Mouse (Mus musculus) heart, postnatal 0 days (tissue): ENCODE results near the gene Tspo2. TPM values are rescaled to one million over a fixed set of nuclear protein-coding genes. Genes with fewer than 3 reads are reported as not detected.

Experiments
- ATAC-seq: fragments of 200-750 bp; cut with Nextera tagmentation; 2 replicates; pipeline ENCODE4 v1.8.0; 2017; ENCODE audit warnings: low read depth, moderate number of reproducible peaks, moderate library complexity; ENCODE audit not compliant: insufficient read depth
- DNase-seq: peaks from one replicate; pipeline ENCODE4 v3.0.0-alpha.2; 2016; ENCODE audit warnings: low spot score
- H3K27ac ChIP-seq: fragments of 300-500 bp; sonication (generic); 2 replicates; pipeline ENCODE4 v1.5.1; 2014; ENCODE audit warnings: low read depth, mild to moderate bottlenecking
- H3K27me3 ChIP-seq: fragments of 300-500 bp; sonication (generic); 2 replicates; pipeline ENCODE4 v1.6.1; 2014; ENCODE audit warnings: low read length, mixed read lengths; ENCODE audit not compliant: control insufficient read depth, insufficient read depth
- H3K36me3 ChIP-seq: fragments of 300-500 bp; sonication (generic); replicated peaks from 2 replicates; pipeline ENCODE4 v1.6.1; 2014; ENCODE audit warnings: low read length, mixed read lengths; ENCODE audit not compliant: control insufficient read depth, insufficient read depth
- H3K4me1 ChIP-seq: fragments of 300-500 bp; sonication (generic); 2 replicates; pipeline ENCODE4 v1.6.1; 2014; ENCODE audit warnings: antibody characterized with exemption; ENCODE audit not compliant: control insufficient read depth, insufficient read depth
- H3K4me2 ChIP-seq: fragments of 300-500 bp; sonication (generic); 2 replicates; pipeline ENCODE4 v1.6.1; 2014; ENCODE audit warnings: low read depth, mild to moderate bottlenecking, low read length, moderate library complexity
- H3K4me3 ChIP-seq: fragments of 300-500 bp; sonication (generic); 2 replicates; pipeline ENCODE4 v1.5.1; 2014; ENCODE audit warnings: low read depth, low read length
- H3K9ac ChIP-seq: fragments of 300-500 bp; sonication (generic); replicated peaks from 2 replicates; pipeline ENCODE4 v1.6.1; 2014; ENCODE audit warnings: low read depth, low read length, mixed read lengths
- H3K9me3 ChIP-seq: fragments of 300-500 bp; sonication (generic); replicated peaks from 2 replicates; pipeline ENCODE4 v1.6.1; 2016; ENCODE audit warnings: low read length; ENCODE audit not compliant: control insufficient read depth
- CTCF ChIP-seq: IDR thresholded peaks from 2 replicates; pipeline ENCODE4 v1.5.1; 2016; ENCODE audit warnings: antibody characterized with exemption, control low read depth, low read depth
- EP300 ChIP-seq: IDR thresholded peaks from 2 replicates; pipeline ENCODE4 v1.6.1; 2016; ENCODE audit warnings: antibody characterized with exemption, low read depth
- WGBS: fragments of 180-500 bp; shearing (Covaris S2); extraction: QIAGEN DNeasy Blood & Tissue Kit; methylation state at CpG from one replicate; pipeline ENCODE4 v1.1.7; 2014; 5-methylcytosine and 5-hydroxymethylcytosine counted together
- polyA plus RNA-seq: library from polyadenylated mRNA; unstranded; fragments of >200 nt; fragmentation: Nextera tagmentation; extraction: Ambion mirVana; gene quantifications from 2 replicates; pipeline ENCODE4 v1.2.1, GENCODE M21; 2015
- total RNA-seq: library from RNA; depleted of rRNA; stranded (reverse); fragments of >200 nt; gene quantifications from 2 replicates; pipeline ENCODE4 v1.2.3, GENCODE M21; 2014; ENCODE audit warnings: low replicate concordance

Gene Tspo2
- total and polyA plus RNA-seq, 2 experiments from 2014 or later = 0.75 TPM; not detected in 1

DNA sequence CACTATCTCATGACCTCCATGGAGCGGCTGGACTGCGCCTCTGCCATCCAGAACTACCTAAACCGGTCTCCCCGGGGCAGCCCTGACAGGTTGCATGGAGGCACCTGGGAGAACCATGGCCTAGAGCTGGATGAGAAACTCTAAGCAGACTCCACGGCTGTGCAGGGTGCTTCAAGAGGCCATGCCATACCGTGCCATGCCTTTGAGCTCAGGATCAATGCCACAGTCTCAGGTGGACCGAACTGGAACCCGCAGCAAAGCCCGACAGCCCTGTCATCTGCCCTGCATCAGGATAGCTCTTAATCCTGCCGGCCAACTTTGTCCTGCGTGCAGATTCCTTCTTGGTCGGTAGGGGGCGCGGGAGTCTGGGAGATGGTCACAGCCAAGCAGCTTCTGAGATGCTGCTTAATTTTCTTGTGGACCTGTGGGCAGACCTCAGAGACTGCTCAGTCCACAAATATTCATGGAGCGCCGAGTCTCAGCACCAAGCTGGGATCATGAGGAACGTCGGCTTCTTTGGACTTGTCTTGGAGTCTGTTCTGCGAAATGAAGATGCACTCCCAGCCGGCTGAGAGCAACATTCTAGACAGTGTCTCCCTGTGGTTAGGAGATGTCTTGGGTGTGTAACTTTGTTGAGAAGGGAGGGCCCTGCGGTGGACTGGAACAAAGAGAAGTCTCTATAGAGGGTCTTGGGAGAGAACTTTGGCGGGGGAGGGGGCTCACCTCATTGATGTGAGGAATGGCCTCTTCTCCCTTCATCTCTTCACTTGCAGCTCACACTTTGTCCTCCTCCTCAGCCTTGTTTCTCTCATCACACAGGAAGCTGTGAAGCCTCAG, 16.3 kb upstream of the Tspo2 start:
- Histone ChIP-seq H3K36me3 (no peaks in the 10 kb centered on the region), H3K9me3 (no peaks in the 10 kb centered on the region), H3K4me3 (peak overlapping the region; percentile 28), H3K4me2 (peak overlapping the region; percentile 37), H3K4me1 (no peaks in the 10 kb centered on the region), H3K27me3 (no peaks in the 10 kb centered on the region; the same call in 1 of the 2 replicates), H3K9ac (no peak overlapping the region), H3K27ac (no peak overlapping the region)
- 5% methylated on average over 22 of the region's 22 CpGs for WGBS
- DNase-seq = peak; percentile 65
- peak; percentile 64 for ATAC-seq
- TF ChIP-seq CTCF = peak; percentile 94
- TF ChIP-seq EP300 = no peak

DNA sequence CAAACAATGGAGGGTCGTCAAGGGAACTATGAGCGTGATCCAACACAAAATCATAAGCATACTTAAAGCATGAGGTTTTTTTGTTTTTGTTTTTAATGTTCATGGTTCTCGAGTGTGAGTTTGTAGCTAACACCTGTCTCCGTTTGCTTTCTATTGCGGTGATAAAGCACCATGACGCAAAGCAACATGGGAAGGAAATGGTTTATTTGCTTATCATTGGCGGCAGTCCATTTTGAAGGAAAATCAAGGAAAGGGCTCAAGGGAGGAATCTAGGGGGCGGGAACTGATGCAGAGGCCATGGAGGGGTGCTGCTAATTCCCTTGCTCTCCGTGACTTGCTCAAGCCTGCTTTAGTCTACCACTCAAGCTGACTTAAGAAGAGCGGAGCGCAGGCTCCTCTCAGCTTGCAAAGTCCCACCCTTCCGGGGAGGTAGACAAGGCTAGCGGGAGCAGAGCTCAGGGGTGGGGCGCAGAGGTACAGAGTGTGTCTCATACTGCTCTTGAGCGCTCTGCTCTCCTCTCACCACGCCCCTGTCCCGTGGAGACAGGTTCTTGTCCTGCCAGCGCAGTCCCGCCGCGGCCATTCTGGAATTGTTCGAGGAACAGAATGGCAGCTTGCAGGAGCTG, 15.6 kb upstream of the Tspo2 start:
- WGBS = 20% methylated on average over 22 of the region's 22 CpGs
- Histone ChIP-seq H3K4me1 (no peaks in the 10 kb centered on the region), H3K4me2 (peak overlapping the region; percentile 37), H3K9me3 (no peaks in the 10 kb centered on the region), H3K36me3 (no peaks in the 10 kb centered on the region), H3K27me3 (no peaks in the 10 kb centered on the region; the same call in 1 of the 2 replicates), H3K9ac (no peak overlapping the region), H3K4me3 (peak overlapping the region; percentile 28), H3K27ac (no peak overlapping the region)
- DNase-seq (no peak), ATAC-seq (0 out of 2 replicates have a peak, but pooled peaks have one; percentile 14)
- no peak for TF ChIP-seq EP300
- TF ChIP-seq CTCF = no peak

DNA sequence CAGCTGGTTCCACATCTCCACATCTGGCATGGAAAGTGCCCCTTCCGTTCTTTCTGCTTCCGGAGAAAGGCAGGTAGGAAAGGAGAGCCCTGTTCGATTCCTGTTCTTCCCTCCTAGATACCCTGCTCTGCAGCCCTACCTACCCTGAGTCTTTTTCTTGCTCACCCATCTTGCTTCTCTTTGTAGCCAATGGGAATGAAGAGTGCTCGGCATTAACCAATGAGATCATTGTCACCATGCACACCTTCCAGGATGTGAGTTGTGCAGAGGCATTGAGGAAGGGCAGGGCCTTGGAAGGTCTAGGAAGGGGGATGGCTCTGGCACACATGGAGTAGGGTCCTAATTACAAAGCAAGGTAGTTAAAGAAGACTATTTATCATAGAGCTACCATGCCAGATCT, 12.1 kb upstream of the Tspo2 start:
- no peaks in the 10 kb centered on the region for H3K4me1 ChIP-seq
- ATAC-seq (no peak), DNase-seq (no peak)
- H3K9ac ChIP-seq = no peak overlapping the region
- H3K36me3 ChIP-seq = no peaks in the 10 kb centered on the region
- no peak overlapping the region for H3K4me2 ChIP-seq
- no peak overlapping the region for H3K27ac ChIP-seq
- 91% methylated on average over 4 of the region's 4 CpGs for WGBS
- H3K27me3 ChIP-seq = no peaks in the 10 kb centered on the region
- H3K4me3 ChIP-seq = no peak overlapping the region
- no peak for TF ChIP-seq EP300
- no peak for TF ChIP-seq CTCF
- no peaks in the 10 kb centered on the region for H3K9me3 ChIP-seq

DNA sequence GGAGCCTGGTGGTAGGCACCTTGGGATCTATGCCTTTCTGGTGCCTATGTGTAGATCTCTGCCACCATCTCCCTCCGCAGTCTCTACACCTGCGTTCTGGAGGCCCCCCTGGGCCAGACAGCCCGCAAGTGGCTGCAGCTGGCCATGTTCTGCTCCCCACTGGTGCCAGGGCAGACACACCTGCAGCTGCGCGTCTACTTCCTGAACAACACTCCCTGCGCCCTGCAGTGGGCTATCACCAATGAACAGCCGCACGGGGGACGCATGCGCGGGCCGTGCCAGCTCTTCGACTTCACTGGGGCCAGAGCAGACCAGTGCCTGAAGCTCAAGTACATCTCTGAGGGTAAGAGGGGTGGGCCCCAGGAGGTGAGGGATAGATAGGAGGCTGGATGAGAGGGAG, 10.8 kb upstream of the Tspo2 start:
- no peak for ATAC-seq
- no peaks in the 10 kb centered on the region for H3K4me1 ChIP-seq
- no peaks in the 10 kb centered on the region for H3K9me3 ChIP-seq
- WGBS = 91% methylated on average over 13 of the region's 13 CpGs
- H3K4me3 ChIP-seq = no peak overlapping the region
- H3K4me2 ChIP-seq = no peak overlapping the region
- TF ChIP-seq CTCF (no peak), EP300 (no peak)
- no peaks in the 10 kb centered on the region for H3K27me3 ChIP-seq
- no peak overlapping the region for H3K27ac ChIP-seq
- DNase-seq = no peak
- no peak overlapping the region for H3K9ac ChIP-seq
- no peaks in the 10 kb centered on the region for H3K36me3 ChIP-seq

DNA sequence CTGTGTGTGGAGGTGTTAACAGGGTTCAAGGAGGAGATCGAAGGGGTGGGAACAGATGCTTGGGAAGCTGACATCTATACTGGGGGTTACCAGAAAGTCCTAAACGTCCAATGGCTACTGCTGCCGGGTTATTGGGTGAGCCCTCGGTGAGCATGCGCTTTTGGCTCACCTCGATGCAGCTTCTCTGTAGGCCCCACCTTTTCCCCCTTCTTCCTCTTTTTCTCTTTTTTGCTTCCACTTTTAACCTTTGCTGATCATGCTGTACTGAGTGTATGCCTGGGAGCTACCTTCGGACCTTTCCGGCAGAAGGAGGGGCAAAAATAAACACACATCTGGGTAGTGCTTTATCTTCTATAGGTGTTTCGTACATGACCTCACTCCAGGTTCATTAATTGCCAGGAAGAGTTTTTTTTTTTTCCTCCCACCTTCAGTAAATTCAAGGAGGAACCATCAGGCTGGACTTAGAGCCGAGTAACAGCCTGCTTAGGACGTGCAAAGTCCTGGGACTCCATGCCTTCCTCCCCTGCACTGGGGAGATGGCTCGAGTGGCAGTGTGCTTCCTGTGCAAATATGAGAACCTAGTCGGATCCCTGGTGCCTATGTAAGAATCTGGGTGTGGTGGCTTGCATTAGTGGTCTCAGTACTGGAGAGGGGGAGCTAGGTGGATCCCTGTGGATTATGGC, 6.8 kb upstream of the Tspo2 start:
- H3K27ac ChIP-seq = no peak overlapping the region
- no peak overlapping the region for H3K4me2 ChIP-seq
- DNase-seq (no peak), ATAC-seq (no peak)
- WGBS = 68% methylated on average over 13 of the region's 13 CpGs
- H3K27me3 ChIP-seq = no peaks in the 10 kb centered on the region
- H3K9me3 ChIP-seq = no peaks in the 10 kb centered on the region
- H3K4me1 ChIP-seq = no peaks in the 10 kb centered on the region
- no peak overlapping the region for H3K4me3 ChIP-seq
- H3K9ac ChIP-seq = no peak overlapping the region
- TF ChIP-seq EP300 (no peak), CTCF (no peak)
- H3K36me3 ChIP-seq = no peaks in the 10 kb centered on the region
